Mouse (Mus musculus): ENCODE results near the gene Gm10065. TPM values are rescaled to one million over a fixed set of nuclear protein-coding genes. Genes with fewer than 3 reads are reported as not detected.
"Not testable (repeated sequence)": the region's sequence is repeated elsewhere in the genome, so short reads cannot be mapped to it uniquely, and the experiment has no call there.

The Gm10065 gene
- not detected in 2 replicates for polyA plus RNA-seq (2015; fragmentation: Nextera tagmentation; extraction: Ambion mirVana)

- peak within 1 kb of the TSS; percentile 78 for H3K9ac ChIP-seq
- ATAC-seq (ENCODE audit: low read depth), result peak; percentile 95
- peak within 1 kb of the TSS; percentile 66 for H3K4me3 ChIP-seq
- H3K36me3 ChIP-seq, result peaks cover 11% of the 10 kb centered on the region
- peaks cover 14% of the 10 kb centered on the region for H3K4me1 ChIP-seq (replicated peaks)
- H3K27me3 ChIP-seq, H3K9me3 ChIP-seq: not testable (repeated sequence)
- H3K27ac ChIP-seq (replicated peaks), result peak within 1 kb of the TSS; percentile 78
- WGBS, result 4% methylated on average over 20 of the region's 31 CpGs
- peak within 1 kb of the TSS; percentile 62 for H3K4me2 ChIP-seq
These were observed at the start of gene Gm10065, which contains the start of gene Zkscan4 for GRCm38 (mm10) chr13:21478759-21479670. Gene Gm10065 (minus strand): TSS chr13:21479441. Gene Zkscan4 (plus strand): TSS chr13:21478907.

- ATAC-seq (ENCODE audit: low read depth), result peak; percentile 99
- H3K4me2 ChIP-seq, result peak overlapping the region; percentile 59
- H3K27me3 ChIP-seq, result no peaks in the 10 kb centered on the region
- no peaks in the 10 kb centered on the region for H3K9me3 ChIP-seq
- under 1% methylated on average over 21 of the region's 21 CpGs for WGBS
- peak overlapping the region; percentile 56 for H3K4me3 ChIP-seq
- H3K27ac ChIP-seq (replicated peaks), result peak overlapping the region; percentile 74
- H3K9ac ChIP-seq, result peak overlapping the region; percentile 72
- H3K36me3 ChIP-seq, result no peaks in the 10 kb centered on the region
- peaks cover 4% of the 10 kb centered on the region for H3K4me1 ChIP-seq (replicated peaks)
These were observed 27.0 kb upstream of the Gm10065 start for GRCm38 (mm10) chr13:21506221-21506649.

GRCm38 (mm10) chr13:21502296-21502695, 23.1 kb upstream of the Gm10065 start:
- Histone ChIP-seq H3K4me3 (no peak overlapping the region), H3K4me1 (replicated peaks) (peaks cover 4% of the 10 kb centered on the region), H3K9me3 (no peaks in the 10 kb centered on the region), H3K9ac (no peak overlapping the region), H3K27ac (replicated peaks) (no peak overlapping the region), H3K4me2 (no peak overlapping the region), H3K36me3 (no peaks in the 10 kb centered on the region), H3K27me3 (no peaks in the 10 kb centered on the region)
- no peak for ATAC-seq (ENCODE audit: low read depth)
- 90% methylated on average over 5 of the region's 5 CpGs for WGBS

GRCm38 (mm10) chr13:21501182-21501581, 21.9 kb upstream of the Gm10065 start, which contains the start of gene Gm11273:
Gene Gm11273 (minus strand): TSS chr13:21501418.
- H3K4me1 ChIP-seq (replicated peaks); H3K27ac ChIP-seq (replicated peaks); H3K4me2 ChIP-seq; H3K36me3 ChIP-seq; H3K4me3 ChIP-seq; ATAC-seq (ENCODE audit: low read depth); H3K27me3 ChIP-seq; H3K9ac ChIP-seq; H3K9me3 ChIP-seq: not testable (repeated sequence)
- WGBS, result 93% methylated on average over 17 of the region's 17 CpGs

- ATAC-seq (ENCODE audit: low read depth), result no peak
- Histone ChIP-seq H3K4me1 (replicated peaks) (no peaks in the 10 kb centered on the region), H3K4me2 (no peak within 1 kb of the TSS), H3K9me3 (no peaks in the 10 kb centered on the region), H3K9ac (no peak within 1 kb of the TSS), H3K4me3 (no peak within 1 kb of the TSS), H3K36me3 (no peaks in the 10 kb centered on the region), H3K27me3 (no peaks in the 10 kb centered on the region), H3K27ac (replicated peaks) (no peak within 1 kb of the TSS)
- WGBS, result 94% methylated on average over 21 of the region's 21 CpGs
These were observed 15.8 kb upstream of the Gm10065 start, which contains the start of gene AK157302 for GRCm38 (mm10) chr13:21495080-21495479. Gene AK157302 (plus strand): TSS chr13:21495223.

GRCm38 (mm10) chr13:21492847-21493246, 13.6 kb upstream of the Gm10065 start:
- ATAC-seq (ENCODE audit: low read depth), result no peak
- no peaks in the 10 kb centered on the region for H3K9me3 ChIP-seq
- no peaks in the 10 kb centered on the region for H3K27me3 ChIP-seq
- no peak overlapping the region for H3K4me3 ChIP-seq
- H3K36me3 ChIP-seq, result no peaks in the 10 kb centered on the region
- H3K27ac ChIP-seq (replicated peaks), result no peak overlapping the region
- H3K4me2 ChIP-seq, result no peak overlapping the region
- H3K4me1 ChIP-seq (replicated peaks), result no peaks in the 10 kb centered on the region
- no peak overlapping the region for H3K9ac ChIP-seq
- WGBS, result 92% methylated on average over 5 of the region's 5 CpGs

- WGBS, result 93% methylated on average over 1 of the region's 1 CpGs
- Histone ChIP-seq H3K4me3 (no peak overlapping the region), H3K4me2 (no peak overlapping the region), H3K4me1 (replicated peaks) (no peaks in the 10 kb centered on the region), H3K9ac (no peak overlapping the region), H3K36me3 (peaks cover 43% of the 10 kb centered on the region), H3K9me3 (no peaks in the 10 kb centered on the region), H3K27ac (replicated peaks) (no peak overlapping the region), H3K27me3 (no peaks in the 10 kb centered on the region)
- ATAC-seq (ENCODE audit: low read depth), result no peak
These were observed 7.6 kb upstream of the Gm10065 start for GRCm38 (mm10) chr13:21486881-21487280.

GRCm38 (mm10) chr13:21472427-21472826, 6.8 kb downstream of the Gm10065 start:
- H3K4me2 ChIP-seq, result no peak overlapping the region
- no peak overlapping the region for H3K27ac ChIP-seq (replicated peaks)
- no peaks in the 10 kb centered on the region; the same call in 1 of the 2 replicates for H3K4me1 ChIP-seq (replicated peaks)
- H3K9me3 ChIP-seq, result no peaks in the 10 kb centered on the region
- ATAC-seq (ENCODE audit: low read depth), result no peak
- no peak overlapping the region for H3K9ac ChIP-seq
- WGBS, result 30% methylated on average over 4 of the region's 4 CpGs
- no peak overlapping the region for H3K4me3 ChIP-seq
- H3K27me3 ChIP-seq, result peaks cover 11% of the 10 kb centered on the region; the same call in 1 of the 2 replicates
- H3K36me3 ChIP-seq, result no peaks in the 10 kb centered on the region

- 34% methylated on average over 9 of the region's 9 CpGs for WGBS
These were observed 10.1 kb downstream of the Gm10065 start for GRCm38 (mm10) chr13:21469097-21469496.

GRCm38 (mm10) chr13:21468061-21469019, 10.9 kb downstream of the Gm10065 start, which contains the start of gene Nkapl:
Gene Nkapl (minus strand): TSS chr13:21468509.
- H3K27ac ChIP-seq (replicated peaks), result peak within 1 kb of the TSS; percentile 83
- peaks cover 20% of the 10 kb centered on the region for H3K27me3 ChIP-seq
- H3K4me3 ChIP-seq, result peak within 1 kb of the TSS; percentile 63
- H3K9me3 ChIP-seq, result no peaks in the 10 kb centered on the region
- H3K9ac ChIP-seq, result peak within 1 kb of the TSS; percentile 76
- peak within 1 kb of the TSS; percentile 85 for H3K4me2 ChIP-seq
- H3K36me3 ChIP-seq, result no peaks in the 10 kb centered on the region
- no peaks in the 10 kb centered on the region; the same call in 1 of the 2 replicates for H3K4me1 ChIP-seq (replicated peaks)
- WGBS, result 2% methylated on average over 54 of the region's 54 CpGs
- ATAC-seq (ENCODE audit: low read depth), result peak; percentile 100

More at GRCm38 (mm10) chr13:21469097-21469496, 10.1 kb downstream of the Gm10065 start:
- Histone ChIP-seq H3K27ac (replicated peaks) (no peak overlapping the region), H3K4me2 (peak overlapping the region; percentile 85), H3K9ac (no peak overlapping the region), H3K36me3 (no peaks in the 10 kb centered on the region), H3K4me3 (peak overlapping the region; percentile 63; the same call in 1 of the 2 replicates), H3K27me3 (peaks cover 20% of the 10 kb centered on the region), H3K9me3 (no peaks in the 10 kb centered on the region), H3K4me1 (replicated peaks) (no peaks in the 10 kb centered on the region; the same call in 1 of the 2 replicates)
- no peak for ATAC-seq (ENCODE audit: low read depth)

- Histone ChIP-seq H3K27me3 (peaks cover 20% of the 10 kb centered on the region), H3K27ac (replicated peaks) (no peak overlapping the region), H3K4me2 (peak overlapping the region; percentile 85), H3K36me3 (no peaks in the 10 kb centered on the region), H3K4me1 (replicated peaks) (no peaks in the 10 kb centered on the region; the same call in 1 of the 2 replicates), H3K9me3 (no peaks in the 10 kb centered on the region), H3K9ac (no peak overlapping the region), H3K4me3 (0 out of 2 replicates have a peak overlapping the region, but pooled peaks have one; percentile 63)
- 83% methylated on average over 10 of the region's 10 CpGs for WGBS
- ATAC-seq (ENCODE audit: low read depth), result no peak
These were observed 11.9 kb downstream of the Gm10065 start for GRCm38 (mm10) chr13:21467336-21467735.

Measured in neural tube, embryonic 13.5 days (tissue).